Mouse (Mus musculus): Measurements from ENCODE around the gene Plau.

Plau gene

GRCm38 (mm10) chr14:20891941-20892402, 55.5 kb downstream of the Plau start:
- DNase-seq (ENCODE audit: extremely low spot score, low spot score), result peak; percentile 44
